Mouse (Mus musculus) kidney, adult 2 months (tissue): Measurements from ENCODE around the gene Klf13.

Source experiments
- CTCF ChIP-seq: fragments of 200-500 bp; conservative IDR thresholded peaks from 2 replicates; pipeline ENCODE4 v1.5.1; 2011; ENCODE audit warnings: low read depth, mild to moderate bottlenecking, control low read depth, low read length, moderate library complexity, mixed read lengths; ENCODE audit not compliant: insufficient read depth, insufficient read length
- POLR2A ChIP-seq: fragments of 200-500 bp; IDR thresholded peaks from one replicate; pipeline ENCODE4 v1.6.1; 2011; ENCODE audit warnings: low read depth, low read length, control low read depth

DNA sequence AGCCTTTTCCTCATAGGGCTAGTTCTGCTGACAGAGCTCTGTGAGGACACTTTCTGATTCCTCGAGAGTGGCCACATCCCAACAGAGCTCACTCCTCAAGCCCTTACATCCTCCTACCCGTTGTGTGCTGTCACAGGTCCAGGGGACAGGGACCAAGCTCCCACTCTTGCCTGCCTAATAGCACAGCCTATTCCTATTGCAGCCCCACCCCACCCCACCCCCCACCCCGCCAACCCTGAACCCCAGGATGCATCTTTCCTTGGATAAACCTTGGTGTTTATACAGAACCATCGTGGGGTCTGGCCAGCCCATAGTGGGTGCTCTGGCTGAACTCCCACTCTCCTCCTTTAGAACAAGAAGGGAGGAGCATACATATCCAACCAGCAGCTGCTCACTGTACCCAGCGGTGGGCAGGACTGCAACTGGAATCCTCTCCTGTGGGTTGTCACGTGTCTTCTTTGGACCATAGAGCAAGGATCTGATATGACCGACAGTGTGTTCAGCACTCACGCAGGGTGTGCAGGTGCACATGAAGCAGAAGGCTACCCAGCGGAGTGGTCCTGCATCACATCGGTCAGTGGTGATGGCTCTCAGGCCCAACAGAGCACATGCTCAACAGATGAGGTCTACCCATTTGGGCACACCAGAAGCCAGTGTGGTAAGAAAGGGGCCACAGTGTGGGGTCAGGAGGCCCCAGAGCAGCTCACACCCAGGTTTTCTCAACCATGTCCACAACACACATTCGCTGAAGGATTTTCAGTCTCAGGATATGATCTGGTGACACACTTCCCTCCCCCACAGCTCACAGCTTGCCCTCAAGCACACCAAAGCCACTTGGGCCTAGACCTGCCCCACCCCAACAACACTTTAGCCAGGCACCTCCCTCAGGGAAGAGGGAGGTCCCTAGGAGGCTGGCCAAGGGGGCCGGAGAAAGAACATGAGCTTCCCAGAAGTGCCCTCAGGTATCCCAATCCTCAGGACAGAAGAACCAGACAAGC lies 19.6 kb downstream of the Klf13 start:
- TF ChIP-seq POLR2A (no peak), CTCF (no peak)
